Mouse (Mus musculus) intestine, embryonic 14.5 days (tissue): ENCODE results near the gene Rab2b. TPM values are rescaled to one million over a fixed set of nuclear protein-coding genes. Genes with fewer than 3 reads are reported as not detected.
A peak's percentile ranks its signal among the peaks of the same experiment; 100 is the strongest.
"Not testable (repeated sequence)": the region's sequence is repeated elsewhere in the genome, so short reads cannot be mapped to it uniquely, and the experiment has no call there.

Experiments
- ATAC-seq: fragments of 200-750 bp; cut with Nextera tagmentation; replicated peaks from 2 replicates; pipeline ENCODE4 v1.8.0; 2017; ENCODE audit warnings: low read depth, moderate number of reproducible peaks, moderate TSS enrichment, moderate library complexity; ENCODE audit not compliant: low FRiP score, low TSS enrichment
- DNase-seq: peaks from one replicate; pipeline ENCODE4 v3.0.0-alpha.2; 2018; ENCODE audit warnings: low spot score
- H3K27ac ChIP-seq: fragments of 300-500 bp; sonication (generic); 2 replicates; pipeline ENCODE4 v1.5.1; 2014; ENCODE audit warnings: low read depth, mild to moderate bottlenecking, control low read depth
- H3K27me3 ChIP-seq: fragments of 300-500 bp; sonication (generic); replicated peaks from 2 replicates; pipeline ENCODE4 v1.6.1; 2014; ENCODE audit warnings: low read length, control low read depth; ENCODE audit not compliant: control insufficient read depth, insufficient read depth
- H3K36me3 ChIP-seq: fragments of 300-500 bp; sonication (generic); 2 replicates; pipeline ENCODE4 v1.6.1; 2014; ENCODE audit warnings: low read length, control low read depth; ENCODE audit not compliant: control insufficient read depth, insufficient read depth
- H3K4me1 ChIP-seq: fragments of 300-500 bp; sonication (generic); replicated peaks from 2 replicates; pipeline ENCODE4 v1.6.1; 2014; ENCODE audit warnings: low read length, control low read depth, mixed read lengths; ENCODE audit not compliant: control insufficient read depth, insufficient read depth
- H3K4me2 ChIP-seq: fragments of 300-500 bp; sonication (generic); 2 replicates; pipeline ENCODE4 v1.6.1; 2014; ENCODE audit warnings: low read length
- H3K4me3 ChIP-seq: fragments of 300-500 bp; sonication (generic); 2 replicates; pipeline ENCODE4 v1.5.1; 2014; ENCODE audit warnings: low read depth, low read length, control low read depth, mixed read lengths
- H3K9ac ChIP-seq: fragments of 300-500 bp; sonication (generic); 2 replicates; pipeline ENCODE4 v1.6.1; 2014; ENCODE audit warnings: mild to moderate bottlenecking, low read length
- H3K9me3 ChIP-seq: fragments of 300-500 bp; sonication (generic); 2 replicates; pipeline ENCODE4 v1.6.1; 2016; ENCODE audit warnings: low read length, control low read depth; ENCODE audit not compliant: control insufficient read depth
- WGBS: fragments of 180-500 bp; shearing (Covaris S2); extraction: QIAGEN DNeasy Blood & Tissue Kit; methylation state at CpG from one replicate; pipeline ENCODE4 v1.1.7; 2014; 5-methylcytosine and 5-hydroxymethylcytosine counted together
- polyA plus RNA-seq: library from polyadenylated mRNA; unstranded; fragments of >200 nt; fragmentation: Nextera tagmentation; extraction: Ambion mirVana; gene quantifications from 2 replicates; pipeline ENCODE4 v1.2.1, GENCODE M21; 2014

The Rab2b gene
- polyA plus RNA-seq, 1 experiment from 2014 or later: 21.0 TPM

DNA sequence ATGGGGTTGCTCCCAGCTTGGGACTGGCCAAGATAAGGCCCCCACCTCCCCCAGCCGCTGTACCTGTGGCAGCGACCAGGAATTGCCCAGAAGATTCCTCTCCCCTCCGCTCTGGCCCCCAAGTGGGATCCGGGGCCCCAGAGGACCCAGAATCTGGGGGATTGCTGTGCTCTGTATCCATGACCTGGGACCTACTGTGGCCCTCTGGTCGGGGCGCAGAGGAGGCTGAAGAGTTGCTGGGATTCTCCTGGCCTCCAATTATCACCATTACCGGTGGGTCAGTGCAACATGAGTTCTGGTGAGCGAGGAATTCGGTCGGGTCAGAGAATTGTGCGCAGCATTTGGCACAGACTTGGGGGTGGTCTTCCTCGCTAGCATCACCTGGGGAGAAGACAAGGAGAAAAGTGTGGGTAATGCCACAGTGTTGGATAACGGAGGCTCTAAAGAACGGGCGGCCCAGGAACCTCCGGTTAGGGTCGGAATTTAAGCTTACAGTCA lies 36.0 kb upstream of the Rab2b start:
- Histone ChIP-seq H3K27ac (peak overlapping the region; percentile 89), H3K9ac (peak overlapping the region; percentile 86), H3K4me1 (peaks cover 13% of the 10 kb centered on the region; the same call in 1 of the 2 replicates), H3K4me2 (peak overlapping the region; percentile 72), H3K9me3 (no peaks in the 10 kb centered on the region), H3K4me3 (peak overlapping the region; percentile 80), H3K27me3 (no peaks in the 10 kb centered on the region), H3K36me3 (peaks cover 31% of the 10 kb centered on the region)
- WGBS: 5% methylated on average over 17 of the region's 17 CpGs
- ATAC-seq (peak; percentile 7; the same call in 1 of the 2 replicates), DNase-seq (no peak)

DNA sequence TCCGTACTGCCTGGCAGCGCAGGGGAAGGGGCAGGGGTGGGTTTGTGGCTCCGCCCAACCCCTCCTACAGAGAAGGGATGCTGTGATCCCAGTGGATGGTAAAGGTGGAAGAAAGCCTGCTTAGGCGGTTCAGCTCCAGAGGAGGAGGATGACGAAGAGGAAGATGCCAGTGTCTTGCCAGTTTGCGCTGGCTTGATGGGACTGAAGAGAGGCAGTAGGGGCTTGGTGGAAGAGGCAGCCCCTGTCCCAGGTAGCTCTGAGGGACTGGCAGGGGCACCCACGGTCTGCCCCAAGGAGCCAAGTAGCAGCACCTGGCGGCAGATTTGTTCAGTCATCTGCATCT lies 35.4 kb upstream of the Rab2b start:
- peak overlapping the region; percentile 80; the same call in 1 of the 2 replicates for H3K4me3 ChIP-seq
- H3K9ac ChIP-seq: no peak overlapping the region
- DNase-seq: no peak
- no peaks in the 10 kb centered on the region for H3K9me3 ChIP-seq
- WGBS: 44% methylated on average over 8 of the region's 8 CpGs
- no peak overlapping the region for H3K27ac ChIP-seq
- ATAC-seq: 0 out of 2 replicates have a peak, but pooled peaks have one; percentile 24
- peak overlapping the region; percentile 72 for H3K4me2 ChIP-seq
- peaks cover 31% of the 10 kb centered on the region for H3K36me3 ChIP-seq
- H3K27me3 ChIP-seq: no peaks in the 10 kb centered on the region
- H3K4me1 ChIP-seq: peaks cover 13% of the 10 kb centered on the region; the same call in 1 of the 2 replicates

DNA sequence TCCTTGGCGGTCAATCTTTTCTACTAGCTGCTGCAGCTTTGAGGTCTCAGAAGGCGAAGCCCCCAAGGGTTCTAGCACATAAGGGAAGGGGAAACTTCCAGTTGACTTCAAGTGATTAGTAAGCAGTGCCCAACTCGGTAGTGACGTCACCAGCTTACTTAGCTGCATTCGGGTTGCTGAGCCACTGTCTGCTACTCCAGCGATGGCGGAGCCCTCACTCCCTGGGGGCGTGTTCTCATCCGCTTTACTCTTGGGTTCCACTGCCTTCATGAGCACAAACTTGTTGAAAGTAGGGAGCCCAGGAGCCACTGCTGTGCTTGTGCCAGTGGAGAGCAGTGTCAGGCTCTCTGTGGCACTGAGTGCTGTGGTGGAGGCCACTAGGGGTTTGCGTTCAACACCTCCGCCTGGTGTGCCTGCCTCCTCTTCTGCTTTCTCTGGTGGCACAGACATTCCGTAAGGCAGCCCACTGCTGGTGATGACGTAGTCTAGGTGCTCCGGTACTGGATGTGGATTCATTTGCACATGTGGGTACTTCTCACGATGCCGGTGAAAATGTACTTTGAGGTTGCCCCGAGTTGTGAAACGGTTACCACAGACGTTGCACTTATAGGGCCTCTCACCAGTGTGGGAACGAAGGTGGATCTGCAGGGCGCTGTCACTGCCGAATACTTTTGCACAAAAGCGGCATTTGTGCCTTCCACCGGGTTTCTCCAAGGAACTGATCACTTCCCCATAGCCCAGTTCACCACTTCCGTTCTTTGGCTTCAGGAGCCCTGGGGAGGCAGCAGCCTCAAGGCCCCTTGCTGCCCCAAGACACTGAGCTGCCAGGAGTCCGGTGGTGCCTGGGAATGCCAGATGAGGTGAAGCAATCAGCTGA lies 34.8 kb upstream of the Rab2b start:
- H3K4me2 ChIP-seq: no peak overlapping the region

DNA sequence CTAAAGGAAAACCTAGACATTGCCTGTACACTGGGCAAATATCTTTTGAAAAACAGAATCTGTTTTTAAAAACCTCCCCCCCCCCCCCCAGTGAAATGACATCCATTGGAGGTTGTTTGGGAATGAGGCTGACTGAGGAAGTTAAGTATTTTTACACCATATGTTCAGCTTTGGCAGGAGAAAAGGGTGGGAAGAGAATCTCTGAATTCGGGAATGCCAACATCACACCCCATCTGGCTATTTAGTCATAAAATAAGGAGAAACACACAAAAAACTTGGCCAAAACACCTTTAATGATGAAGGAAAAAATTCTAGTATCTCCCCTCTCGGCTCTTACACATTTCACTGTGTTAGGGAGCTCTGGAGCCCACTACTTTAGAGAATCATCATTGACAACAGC lies 31.6 kb upstream of the Rab2b start:
- H3K4me2 ChIP-seq: no peak overlapping the region
- H3K27ac ChIP-seq: no peak overlapping the region
- WGBS: 86% methylated on average over 2 of the region's 2 CpGs
- DNase-seq: no peak
- ATAC-seq: no peak
- no peaks in the 10 kb centered on the region for H3K9me3 ChIP-seq
- H3K4me3 ChIP-seq: no peak overlapping the region
- peaks cover 34% of the 10 kb centered on the region for H3K36me3 ChIP-seq
- peaks cover 9% of the 10 kb centered on the region; the same call in 1 of the 2 replicates for H3K4me1 ChIP-seq
- no peaks in the 10 kb centered on the region for H3K27me3 ChIP-seq
- no peak overlapping the region for H3K9ac ChIP-seq

More for the DNA sequence above, 34.8 kb upstream of the Rab2b start:
- Histone ChIP-seq H3K36me3 (peaks cover 31% of the 10 kb centered on the region), H3K27me3 (no peaks in the 10 kb centered on the region), H3K4me3 (peak overlapping the region; percentile 80; the same call in 1 of the 2 replicates), H3K27ac (no peak overlapping the region), H3K4me1 (peaks cover 13% of the 10 kb centered on the region; the same call in 1 of the 2 replicates), H3K9me3 (no peaks in the 10 kb centered on the region), H3K9ac (no peak overlapping the region)
- ATAC-seq: no peak
- WGBS: 83% methylated on average over 26 of the region's 26 CpGs
- no peak for DNase-seq

DNA sequence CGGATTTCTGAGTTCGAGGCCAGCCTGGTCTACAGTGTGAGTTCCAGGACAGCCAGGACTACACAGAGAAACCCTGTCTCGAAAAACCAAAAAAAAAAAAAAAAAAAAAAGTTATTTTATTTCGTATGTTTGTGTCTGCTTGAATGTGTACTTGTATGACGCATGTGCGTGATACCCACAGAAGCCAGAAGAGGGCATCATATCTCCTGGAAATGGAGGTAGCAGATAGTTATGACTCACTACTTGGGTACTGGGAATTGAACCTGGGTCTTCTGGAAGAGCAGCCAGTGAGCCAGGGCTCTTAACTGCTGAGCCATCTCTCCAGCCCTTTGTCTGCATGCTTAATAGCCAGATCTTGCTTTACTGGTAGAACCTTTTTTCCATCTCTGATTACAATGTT lies 31.0 kb upstream of the Rab2b start:
- H3K27me3 ChIP-seq, DNase-seq, ATAC-seq, H3K4me3 ChIP-seq, H3K9ac ChIP-seq, H3K9me3 ChIP-seq, H3K4me2 ChIP-seq, H3K4me1 ChIP-seq, H3K27ac ChIP-seq: not testable (repeated sequence)
- WGBS: 88% methylated on average over 6 of the region's 6 CpGs
- peaks cover 34% of the 10 kb centered on the region for H3K36me3 ChIP-seq

DNA sequence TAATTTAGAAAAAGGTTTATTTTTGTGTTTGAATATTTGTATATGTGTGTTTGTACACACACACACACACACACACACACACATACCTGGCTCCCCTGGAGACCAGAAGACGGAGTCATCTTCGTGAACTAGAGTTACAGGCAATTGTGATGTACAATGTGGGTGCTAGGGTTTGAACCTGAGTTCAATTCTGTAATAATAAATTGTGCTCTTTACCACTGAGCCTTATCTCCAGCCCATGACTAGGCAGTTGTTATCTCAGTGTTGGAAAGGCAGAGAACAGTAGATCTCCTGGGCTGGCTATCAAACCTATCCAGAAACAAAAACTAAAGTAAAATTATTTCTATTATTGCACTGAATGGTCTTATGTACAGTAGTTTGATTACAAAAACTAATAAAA lies 26.8 kb upstream of the Rab2b start:
- H3K27me3 ChIP-seq: no peaks in the 10 kb centered on the region
- peaks cover 4% of the 10 kb centered on the region for H3K4me1 ChIP-seq
- H3K9ac ChIP-seq: no peak overlapping the region
- DNase-seq: no peak
- H3K36me3 ChIP-seq: peaks cover 3% of the 10 kb centered on the region; the same call in 1 of the 2 replicates
- ATAC-seq: no peak
- H3K4me2 ChIP-seq: no peak overlapping the region
- no peak overlapping the region for H3K4me3 ChIP-seq
- H3K27ac ChIP-seq: no peak overlapping the region
- no peaks in the 10 kb centered on the region for H3K9me3 ChIP-seq
- WGBS: 93% methylated on average over 2 of the region's 2 CpGs

DNA sequence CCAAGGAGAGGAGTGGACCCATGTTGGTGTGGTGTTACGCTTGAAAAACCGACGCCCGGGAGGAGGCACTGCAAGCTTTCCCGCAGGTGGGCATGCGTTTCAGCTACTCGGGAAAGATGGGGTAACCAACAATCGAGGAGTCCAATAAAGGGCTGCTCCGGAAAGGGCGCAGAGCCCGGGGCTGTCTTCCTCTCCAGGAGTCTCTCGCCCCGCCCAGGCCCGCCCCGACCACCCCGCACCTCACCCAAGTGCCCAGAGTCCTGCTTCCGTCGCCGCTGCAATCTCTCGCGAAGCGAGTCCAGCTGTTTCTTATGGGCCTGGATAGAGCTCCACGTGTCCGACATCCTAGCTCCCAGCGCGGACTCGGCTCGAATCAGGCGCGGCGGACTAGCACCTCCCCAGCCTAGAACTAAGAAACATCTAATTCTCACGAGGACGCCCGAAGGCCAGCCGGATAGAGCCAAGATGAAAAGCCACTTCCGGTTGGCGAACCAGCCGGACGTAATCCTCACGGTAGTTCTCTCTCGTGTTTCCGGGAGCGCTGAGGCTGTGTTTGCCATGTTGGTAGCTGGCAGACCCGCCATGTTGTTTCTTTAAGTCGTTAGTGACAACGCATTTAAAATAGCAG lies 25.4 kb upstream of the Rab2b start, which contains the start of gene Mettl3:
TSS of gene Mettl3 (minus strand) at position 485 of the 628 bp plus-strand sequence.
- H3K4me2 ChIP-seq: peak within 1 kb of the TSS; percentile 75
- peaks cover 7% of the 10 kb centered on the region for H3K36me3 ChIP-seq
- H3K9me3 ChIP-seq: no peaks in the 10 kb centered on the region
- ATAC-seq (peak; percentile 95), DNase-seq (peak; percentile 94)
- peaks cover 4% of the 10 kb centered on the region for H3K4me1 ChIP-seq
- peak within 1 kb of the TSS; percentile 75 for H3K4me3 ChIP-seq
- H3K27me3 ChIP-seq: no peaks in the 10 kb centered on the region
- WGBS: under 1% methylated on average over 46 of the region's 46 CpGs
- peak within 1 kb of the TSS; percentile 70 for H3K9ac ChIP-seq
- H3K27ac ChIP-seq: peak within 1 kb of the TSS; percentile 96

DNA sequence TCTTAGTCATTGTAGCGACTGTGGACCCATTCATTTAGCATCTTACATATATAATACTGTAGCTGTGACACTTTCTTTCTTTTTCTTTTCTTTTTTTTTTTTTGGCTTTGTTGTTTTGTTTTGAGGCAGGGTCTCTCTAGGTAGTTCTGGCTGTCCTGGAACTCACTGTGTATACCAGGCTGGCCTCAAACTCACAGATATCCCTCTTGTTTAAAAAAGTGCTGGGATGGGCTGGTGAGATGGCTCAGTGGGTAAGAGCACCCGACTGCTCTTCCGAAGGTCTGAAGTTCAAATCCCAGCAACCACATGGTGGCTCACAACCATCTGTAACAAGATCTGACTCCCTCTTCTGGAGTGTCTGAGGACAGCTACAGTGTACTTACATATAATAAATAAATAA lies 24.2 kb upstream of the Rab2b start:
- Histone ChIP-seq H3K36me3 (peaks cover 18% of the 10 kb centered on the region), H3K4me2 (peak overlapping the region; percentile 75; the same call in 1 of the 2 replicates)
- WGBS: 88% methylated on average over 3 of the region's 3 CpGs
- not testable (repeated sequence) for H3K27me3 ChIP-seq, H3K4me3 ChIP-seq, ATAC-seq, H3K27ac ChIP-seq, H3K4me1 ChIP-seq, H3K9me3 ChIP-seq, H3K9ac ChIP-seq, DNase-seq
